Mouse (Mus musculus) forebrain, embryonic 13.5 days (tissue): ENCODE measurements at regions not wholly inside any gene's neighbourhood (a gene's known extent, or its start where the extent isn't known, plus 50 kb on each side); places are given as distances from the start of the nearest gene placed in this dataset.
A peak's percentile ranks its signal among the peaks of the same experiment; 100 is the strongest.

Experiments
- ATAC-seq: fragments of 200-750 bp; cut with Nextera tagmentation; 2 replicates; pipeline ENCODE4 v1.8.0; 2017
- H3K27ac ChIP-seq: fragments of 300-500 bp; sonication (generic); 2 replicates; pipeline ENCODE4 v1.5.1; 2015; ENCODE audit warnings: inconsistent platforms, mild to moderate bottlenecking, moderate library complexity
- H3K27me3 ChIP-seq: fragments of 300-500 bp; sonication (generic); 2 replicates; pipeline ENCODE4 v1.6.1; 2015; ENCODE audit warnings: mild to moderate bottlenecking, inconsistent platforms
- H3K36me3 ChIP-seq: fragments of 300-500 bp; sonication (generic); 2 replicates; pipeline ENCODE4 v1.6.1; 2015; ENCODE audit warnings: mild to moderate bottlenecking, inconsistent platforms; ENCODE audit not compliant: poor library complexity, severe bottlenecking
- H3K4me1 ChIP-seq: fragments of 300-500 bp; sonication (generic); 2 replicates; pipeline ENCODE4 v1.6.1; 2015; ENCODE audit warnings: inconsistent platforms
- H3K4me2 ChIP-seq: fragments of 300-500 bp; sonication (generic); 2 replicates; pipeline ENCODE4 v1.6.1; 2015; ENCODE audit warnings: inconsistent platforms, mild to moderate bottlenecking, moderate library complexity
- H3K4me3 ChIP-seq: fragments of 300-500 bp; sonication (generic); 2 replicates; pipeline ENCODE4 v1.5.1; 2015; ENCODE audit warnings: mild to moderate bottlenecking, inconsistent platforms
- H3K9ac ChIP-seq: fragments of 300-500 bp; sonication (generic); 2 replicates; pipeline ENCODE4 v1.6.1; 2015; ENCODE audit warnings: mild to moderate bottlenecking, inconsistent platforms
- H3K9me3 ChIP-seq: fragments of 300-500 bp; sonication (generic); replicated peaks from 2 replicates; pipeline ENCODE4 v1.6.1; 2016; ENCODE audit warnings: inconsistent platforms
- WGBS: fragments of 180-500 bp; shearing (Covaris S2); methylation state at CpG from one replicate; pipeline ENCODE4 v1.1.7; 2015; 5-methylcytosine and 5-hydroxymethylcytosine counted together

DNA sequence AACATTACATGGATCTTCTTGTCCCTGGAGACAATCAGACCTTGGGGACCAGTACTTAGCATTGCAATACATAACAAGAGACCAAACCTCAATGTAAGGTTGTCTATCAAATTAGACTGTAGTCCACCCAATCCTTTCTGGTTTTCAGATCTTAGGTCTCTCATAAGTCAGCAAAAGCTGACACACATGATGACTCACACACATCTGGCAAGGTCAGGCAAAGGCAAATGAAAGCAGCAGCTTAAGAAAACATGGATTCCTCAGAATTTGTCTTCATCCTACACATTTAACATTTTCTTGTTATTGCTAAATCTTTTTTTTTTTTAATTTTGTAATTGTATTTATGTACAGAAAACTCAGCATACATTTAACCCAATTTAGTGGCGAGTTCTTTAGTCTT, 52.0 kb downstream of the Gm11983 start:
- Histone ChIP-seq H3K4me1 (no peaks in the 10 kb centered on the region), H3K4me2 (no peak overlapping the region), H3K9ac (no peak overlapping the region), H3K4me3 (no peak overlapping the region), H3K27ac (no peak overlapping the region), H3K27me3 (no peaks in the 10 kb centered on the region), H3K9me3 (0 out of 2 replicates have a peak, but pooled peaks cover 1% of the 10 kb centered on the region), H3K36me3 (no peaks in the 10 kb centered on the region)
- ATAC-seq, result no peak
- 94% methylated on average over 1 of the region's 1 CpGs for WGBS

DNA sequence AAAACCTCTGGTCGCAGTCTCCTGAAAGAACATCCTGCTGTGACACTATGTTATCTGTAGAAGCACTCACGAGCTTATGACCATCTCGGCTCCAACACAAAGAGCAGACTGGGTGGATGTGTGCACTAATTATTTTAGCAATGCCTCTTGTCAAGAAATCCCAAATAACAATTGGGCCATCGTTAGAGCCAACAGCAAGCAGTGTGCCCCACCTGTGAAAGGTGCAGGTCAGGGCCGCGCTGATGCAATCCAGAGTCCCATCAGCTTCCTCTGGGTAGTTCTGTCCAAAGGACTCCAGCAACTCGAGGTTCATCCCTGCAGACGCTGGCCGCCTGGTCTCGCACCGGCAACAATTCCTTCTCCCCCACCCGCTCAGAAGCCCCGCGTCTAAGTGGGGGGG, 54.6 kb downstream of the Gm11983 start:
- no peaks in the 10 kb centered on the region for H3K36me3 ChIP-seq
- H3K9me3 ChIP-seq, result no peaks in the 10 kb centered on the region
- no peak overlapping the region for H3K9ac ChIP-seq
- WGBS, result 86% methylated on average over 14 of the region's 14 CpGs
- no peak overlapping the region for H3K4me2 ChIP-seq
- no peak overlapping the region for H3K4me3 ChIP-seq
- no peak for ATAC-seq
- no peak overlapping the region for H3K27ac ChIP-seq
- 0 out of 2 replicates have a peak, but pooled peaks cover 2% of the 10 kb centered on the region for H3K27me3 ChIP-seq
- no peaks in the 10 kb centered on the region for H3K4me1 ChIP-seq

DNA sequence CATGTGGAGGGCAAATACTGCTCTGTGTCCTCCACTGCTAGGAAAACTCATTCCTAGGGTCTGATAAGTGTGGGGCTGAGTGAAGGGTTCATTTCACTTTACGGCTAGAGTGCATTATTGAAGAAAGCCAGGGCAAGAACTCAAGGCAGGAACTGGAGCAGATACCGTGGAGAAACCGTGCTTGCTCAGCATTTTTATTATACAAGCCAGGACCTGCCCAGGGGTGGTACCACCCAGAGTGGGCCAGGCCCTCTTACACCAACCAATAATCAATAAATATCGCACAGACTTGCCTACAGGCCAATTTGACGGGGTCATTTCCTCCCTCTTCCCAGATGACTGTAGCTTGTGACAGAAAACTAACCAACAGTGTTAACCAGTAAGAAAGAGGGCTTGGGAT, 57.7 kb downstream of the Gm11983 start:
- no peak for ATAC-seq
- Histone ChIP-seq H3K27ac (no peak overlapping the region), H3K4me1 (no peaks in the 10 kb centered on the region), H3K9ac (no peak overlapping the region), H3K4me3 (no peak overlapping the region), H3K27me3 (0 out of 2 replicates have a peak, but pooled peaks cover 2% of the 10 kb centered on the region), H3K4me2 (no peak overlapping the region), H3K36me3 (no peaks in the 10 kb centered on the region), H3K9me3 (no peaks in the 10 kb centered on the region)
- WGBS, result 92% methylated on average over 5 of the region's 5 CpGs

DNA sequence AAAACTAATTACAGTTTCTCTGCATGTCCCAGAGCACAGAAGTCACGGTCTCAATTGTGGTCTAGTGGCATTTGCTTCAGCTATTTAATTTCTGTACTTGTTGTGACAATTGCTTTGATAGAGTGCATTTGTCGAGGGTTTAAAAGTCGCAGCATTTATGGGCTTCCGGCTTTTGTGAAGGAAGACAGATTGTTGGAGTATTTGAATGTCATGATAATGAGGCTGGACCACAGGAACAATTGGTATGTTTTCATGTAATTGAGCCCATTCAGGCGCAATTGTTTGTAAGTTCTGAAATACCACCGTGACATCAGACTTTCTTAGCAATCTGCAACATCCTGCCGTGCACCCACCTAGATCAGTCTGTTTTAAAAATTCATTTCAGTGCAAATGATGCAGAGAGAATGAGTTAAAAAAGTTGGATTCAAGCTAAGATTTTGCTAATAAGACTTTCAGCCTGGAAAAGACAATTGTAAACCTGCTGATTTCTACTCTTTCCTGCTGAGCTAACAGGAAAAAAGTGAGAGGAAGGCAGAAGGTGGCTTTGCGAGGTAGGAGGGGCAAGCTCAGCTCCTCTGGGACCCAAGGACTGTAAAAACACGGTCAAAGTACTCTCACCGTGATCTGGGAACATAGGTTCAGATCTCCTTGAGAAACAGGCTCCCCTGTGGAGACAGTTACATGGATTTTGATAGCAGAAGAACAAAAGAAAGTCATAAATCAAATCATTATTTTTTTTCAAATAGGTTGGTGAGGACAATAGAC, 58.7 kb downstream of the Gm11983 start:
- Histone ChIP-seq H3K36me3 (no peaks in the 10 kb centered on the region), H3K9me3 (no peaks in the 10 kb centered on the region), H3K4me1 (no peaks in the 10 kb centered on the region), H3K4me3 (no peak overlapping the region), H3K27ac (no peak overlapping the region), H3K4me2 (no peak overlapping the region), H3K27me3 (0 out of 2 replicates have a peak, but pooled peaks cover 2% of the 10 kb centered on the region), H3K9ac (no peak overlapping the region)
- 22% methylated on average over 10 of the region's 10 CpGs for WGBS
- ATAC-seq, result no peak

DNA sequence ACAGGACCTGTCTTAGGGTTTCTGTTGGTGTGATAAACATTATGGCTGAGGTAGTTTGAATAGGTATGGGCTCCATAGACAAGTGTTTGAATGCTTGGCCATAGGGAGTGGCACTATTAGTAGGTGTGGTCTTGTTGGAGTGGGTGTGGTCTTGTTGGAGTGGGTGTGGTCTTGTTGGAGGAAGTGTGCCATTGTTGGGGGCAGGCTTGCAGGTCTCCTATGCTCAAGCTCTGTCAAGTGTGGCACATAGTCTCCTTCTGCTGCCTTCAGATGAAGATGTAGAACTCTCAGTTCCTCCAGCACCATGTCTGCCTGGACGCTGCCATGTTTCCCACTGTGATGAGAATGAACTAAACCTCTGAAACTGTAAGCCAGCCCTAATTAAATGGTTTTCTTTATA, 59.9 kb downstream of the Gm11983 start:
- Histone ChIP-seq H3K4me1 (no peaks in the 10 kb centered on the region), H3K27me3 (0 out of 2 replicates have a peak, but pooled peaks cover 2% of the 10 kb centered on the region), H3K27ac (no peak overlapping the region), H3K36me3 (no peaks in the 10 kb centered on the region), H3K4me2 (no peak overlapping the region), H3K9ac (no peak overlapping the region), H3K4me3 (no peak overlapping the region), H3K9me3 (no peaks in the 10 kb centered on the region)
- 80% methylated on average over 1 of the region's 1 CpGs for WGBS
- ATAC-seq, result no peak

DNA sequence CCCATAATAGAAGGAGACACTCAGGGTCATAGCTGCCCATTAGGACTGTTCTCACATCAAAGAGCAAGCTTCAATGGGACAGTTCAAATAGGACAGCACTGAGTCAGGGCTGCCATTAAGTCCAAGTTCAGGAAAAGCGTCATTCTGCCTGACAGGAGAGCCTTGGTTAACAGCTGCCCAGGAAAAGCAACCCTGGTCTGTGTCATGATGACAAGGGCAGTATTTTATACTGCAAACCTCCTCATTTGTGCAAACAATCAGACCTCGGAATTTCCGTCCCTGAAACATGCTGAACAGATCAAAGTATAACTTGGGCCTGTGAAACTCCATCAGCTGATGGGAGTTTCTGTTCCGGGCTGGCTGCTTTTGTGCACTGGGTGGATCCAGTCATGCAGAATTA, 62.8 kb downstream of the Gm11983 start:
- no peak overlapping the region for H3K4me3 ChIP-seq
- no peak for ATAC-seq
- WGBS, result 62% methylated on average over 4 of the region's 4 CpGs
- H3K27me3 ChIP-seq, result 0 out of 2 replicates have a peak, but pooled peaks cover 2% of the 10 kb centered on the region
- H3K36me3 ChIP-seq, result no peaks in the 10 kb centered on the region
- H3K4me1 ChIP-seq, result no peaks in the 10 kb centered on the region
- no peak overlapping the region for H3K4me2 ChIP-seq
- no peak overlapping the region for H3K27ac ChIP-seq
- H3K9ac ChIP-seq, result no peak overlapping the region
- H3K9me3 ChIP-seq, result no peaks in the 10 kb centered on the region

DNA sequence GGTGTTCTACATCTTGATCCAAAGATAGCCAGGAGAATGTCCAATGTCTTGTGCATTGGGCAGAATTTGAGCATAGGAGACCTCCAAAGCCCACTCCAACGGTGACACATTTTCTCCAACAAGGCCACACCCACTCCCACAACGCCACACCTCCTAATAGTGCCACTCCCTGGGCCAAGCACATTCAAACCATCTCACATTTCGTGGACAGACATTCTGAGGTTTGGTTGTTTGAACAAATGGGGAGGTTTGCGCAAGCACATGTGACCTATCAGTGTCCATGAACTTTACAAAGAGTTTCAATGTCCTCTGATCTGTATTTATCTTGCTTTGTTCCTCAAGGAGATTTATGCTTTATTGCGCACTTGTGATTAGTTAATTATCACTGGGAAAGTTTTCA, 63.5 kb downstream of the Gm11983 start:
- 88% methylated on average over 5 of the region's 5 CpGs for WGBS
- no peak for ATAC-seq

DNA sequence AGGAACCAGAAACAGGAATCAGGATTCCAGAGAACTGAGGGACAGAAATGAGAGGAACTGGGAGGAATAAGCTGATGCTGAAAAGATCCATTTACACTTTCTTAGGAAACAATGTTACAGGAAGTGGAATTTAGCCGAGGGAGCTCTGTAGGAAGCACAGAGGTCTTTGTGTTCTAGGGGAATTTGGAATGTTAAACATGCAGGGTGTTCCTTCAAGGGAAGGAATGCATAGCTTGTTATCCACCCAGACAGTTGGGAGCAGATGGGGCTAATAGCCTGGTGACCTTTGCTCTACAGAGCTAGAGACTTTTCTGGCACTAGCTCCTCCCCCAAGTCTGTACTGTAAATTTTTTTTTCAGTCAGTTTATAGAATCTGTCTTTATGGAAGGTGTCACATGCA, 64.1 kb downstream of the Gm11983 start:
- Histone ChIP-seq H3K4me2 (no peak overlapping the region), H3K4me1 (no peaks in the 10 kb centered on the region), H3K36me3 (no peaks in the 10 kb centered on the region), H3K27ac (no peak overlapping the region), H3K4me3 (no peak overlapping the region), H3K9ac (no peak overlapping the region), H3K27me3 (no peaks in the 10 kb centered on the region), H3K9me3 (no peaks in the 10 kb centered on the region)
- ATAC-seq, result no peak
- 13% methylated on average over 1 of the region's 1 CpGs for WGBS

More for the DNA sequence above, 63.5 kb downstream of the Gm11983 start:
- no peaks in the 10 kb centered on the region for H3K9me3 ChIP-seq
- no peak overlapping the region for H3K9ac ChIP-seq
- no peak overlapping the region for H3K27ac ChIP-seq
- no peaks in the 10 kb centered on the region for H3K4me1 ChIP-seq
- H3K4me2 ChIP-seq, result no peak overlapping the region
- no peaks in the 10 kb centered on the region for H3K27me3 ChIP-seq
- H3K4me3 ChIP-seq, result no peak overlapping the region
- H3K36me3 ChIP-seq, result no peaks in the 10 kb centered on the region

DNA sequence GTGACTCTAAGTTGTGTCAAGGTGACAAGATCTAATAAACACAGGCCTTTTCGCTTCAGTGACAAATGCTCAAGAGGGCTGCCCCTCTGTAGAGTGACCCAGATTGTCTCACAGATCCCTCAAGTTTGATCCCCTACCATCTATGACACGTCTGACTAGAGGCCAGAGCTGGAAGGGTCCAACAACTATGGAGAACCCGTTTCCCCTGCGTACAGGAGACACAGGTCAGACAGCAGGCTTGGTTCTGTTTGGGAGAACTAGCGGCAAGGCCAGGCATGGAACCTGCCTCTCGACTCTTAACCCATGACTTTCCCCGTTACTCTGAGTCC, 68.1 kb downstream of the Gm11983 start:
- 77% methylated on average over 7 of the region's 7 CpGs for WGBS
- Histone ChIP-seq H3K9me3 (no peaks in the 10 kb centered on the region), H3K4me1 (no peaks in the 10 kb centered on the region), H3K4me3 (no peak overlapping the region), H3K4me2 (no peak overlapping the region), H3K27me3 (no peaks in the 10 kb centered on the region), H3K9ac (no peak overlapping the region), H3K27ac (no peak overlapping the region), H3K36me3 (no peaks in the 10 kb centered on the region)
- ATAC-seq, result 0 out of 2 replicates have a peak, but pooled peaks have one; percentile 22

DNA sequence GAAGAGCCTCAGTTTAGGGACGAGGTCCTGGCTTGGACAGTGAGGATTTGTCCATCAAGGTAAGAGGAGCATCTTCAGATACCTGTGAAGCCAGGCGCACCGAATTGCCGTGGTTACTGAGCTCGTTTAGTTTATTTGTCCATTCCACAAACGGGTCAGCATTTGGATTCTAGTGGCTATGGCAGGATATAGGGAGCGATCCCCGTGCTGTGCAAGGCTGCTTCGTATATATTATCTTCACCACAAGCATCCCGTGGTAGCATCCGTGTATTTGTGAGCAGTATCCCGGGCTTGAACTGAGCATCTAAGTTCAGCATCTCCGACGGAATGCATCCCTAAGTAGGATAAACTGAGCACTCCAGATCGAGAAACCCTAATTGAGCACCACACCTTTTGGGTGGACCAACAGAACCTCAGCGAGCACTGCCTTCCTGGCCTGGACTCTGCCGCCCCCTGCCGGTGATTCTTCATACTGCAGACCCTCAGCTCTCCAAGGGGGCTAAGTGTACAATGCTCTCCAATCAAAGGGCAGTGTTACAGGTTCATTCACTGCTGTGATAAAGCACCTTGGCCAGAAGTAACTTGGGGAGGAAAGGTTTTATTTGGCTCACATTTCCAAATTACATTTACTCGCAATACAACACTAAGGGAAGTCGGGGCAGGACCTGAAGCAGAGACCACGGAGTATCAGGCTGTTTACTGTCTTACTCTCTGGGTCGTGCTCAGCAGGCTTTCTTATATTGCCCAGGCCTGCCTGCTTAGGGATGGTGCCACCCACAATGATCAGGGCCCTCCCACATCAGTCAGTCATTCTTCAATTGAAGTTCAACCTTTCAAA, 68.6 kb downstream of the Gm11983 start:
- Histone ChIP-seq H3K27me3 (no peaks in the 10 kb centered on the region), H3K4me3 (no peak overlapping the region), H3K9me3 (no peaks in the 10 kb centered on the region), H3K9ac (no peak overlapping the region), H3K27ac (no peak overlapping the region), H3K4me2 (no peak overlapping the region), H3K36me3 (no peaks in the 10 kb centered on the region), H3K4me1 (no peaks in the 10 kb centered on the region)
- ATAC-seq, result peak; percentile 77
- 53% methylated on average over 22 of the region's 22 CpGs for WGBS

DNA sequence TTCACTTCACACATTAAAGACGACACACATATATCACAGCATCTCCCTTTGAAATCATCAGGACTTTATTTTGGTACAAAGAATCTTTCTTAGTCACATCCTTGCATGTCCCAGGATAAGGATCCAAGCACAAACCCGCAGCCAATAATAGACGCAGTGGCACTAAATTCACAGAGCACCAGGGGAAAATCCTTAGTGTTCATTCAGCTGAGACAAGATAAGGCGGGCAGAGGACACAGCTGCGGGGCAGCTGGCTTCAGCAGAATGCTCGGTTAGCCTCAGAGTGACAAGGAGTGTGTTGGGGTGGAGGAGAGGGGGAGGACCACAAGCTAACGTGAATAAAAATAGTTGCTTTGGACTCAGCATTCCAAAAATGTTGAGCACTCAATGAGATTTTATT, 70.7 kb downstream of the Gm11983 start:
- no peak overlapping the region for H3K4me3 ChIP-seq
- H3K27me3 ChIP-seq, result no peaks in the 10 kb centered on the region
- H3K9ac ChIP-seq, result no peak overlapping the region
- no peak overlapping the region for H3K4me2 ChIP-seq
- H3K9me3 ChIP-seq, result no peaks in the 10 kb centered on the region
- H3K27ac ChIP-seq, result no peak overlapping the region
- 75% methylated on average over 7 of the region's 7 CpGs for WGBS
- no peaks in the 10 kb centered on the region for H3K36me3 ChIP-seq
- ATAC-seq, result no peak
- H3K4me1 ChIP-seq, result no peaks in the 10 kb centered on the region

DNA sequence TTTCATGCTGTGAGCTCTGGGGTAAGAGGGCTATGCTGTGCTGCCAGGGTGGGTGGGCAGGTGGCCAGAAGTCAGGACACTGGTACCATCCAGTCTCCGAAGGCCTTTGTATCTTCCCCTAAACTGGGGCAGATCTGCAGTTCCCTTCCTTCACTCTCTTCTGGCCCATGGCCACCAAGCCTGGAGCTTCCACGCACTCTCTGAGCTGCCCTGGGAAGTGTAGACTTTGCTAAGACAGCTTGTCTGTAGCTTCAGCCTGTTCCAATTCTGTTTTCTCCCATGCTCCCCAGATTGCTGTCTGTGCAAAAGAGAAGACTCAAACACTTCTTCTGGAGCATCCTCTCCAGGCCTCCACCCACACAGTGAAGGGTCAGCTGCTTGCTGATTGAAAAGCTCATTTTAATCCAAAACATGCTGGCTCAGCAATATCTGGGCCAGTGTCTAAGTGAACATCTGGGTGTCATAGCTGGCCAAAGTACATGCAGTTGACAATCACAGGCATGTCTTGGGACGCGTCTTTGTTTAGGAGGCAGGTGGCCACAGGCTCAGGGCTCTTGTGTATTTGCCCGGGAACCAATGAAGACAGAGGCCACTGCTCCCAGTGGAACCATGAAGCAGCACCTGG, 72.0 kb downstream of the Gm11983 start:
- Histone ChIP-seq H3K4me3 (no peak overlapping the region), H3K9me3 (no peaks in the 10 kb centered on the region), H3K27ac (no peak overlapping the region), H3K9ac (no peak overlapping the region), H3K4me2 (no peak overlapping the region), H3K27me3 (no peaks in the 10 kb centered on the region), H3K4me1 (no peaks in the 10 kb centered on the region), H3K36me3 (no peaks in the 10 kb centered on the region)
- no peak for ATAC-seq
- 97% methylated on average over 5 of the region's 5 CpGs for WGBS
